Mouse (Mus musculus) left cerebral cortex, adult 9 months (tissue): ENCODE results near the gene Tal1.

ENCODE experiments used
- DNase-seq, 2 experiments: peaks; one replicate each; pipeline ENCODE4 v3.0.0; 2022; ENCODE audit warnings: low spot score in 2 of 2

Tal1 gene

DNA sequence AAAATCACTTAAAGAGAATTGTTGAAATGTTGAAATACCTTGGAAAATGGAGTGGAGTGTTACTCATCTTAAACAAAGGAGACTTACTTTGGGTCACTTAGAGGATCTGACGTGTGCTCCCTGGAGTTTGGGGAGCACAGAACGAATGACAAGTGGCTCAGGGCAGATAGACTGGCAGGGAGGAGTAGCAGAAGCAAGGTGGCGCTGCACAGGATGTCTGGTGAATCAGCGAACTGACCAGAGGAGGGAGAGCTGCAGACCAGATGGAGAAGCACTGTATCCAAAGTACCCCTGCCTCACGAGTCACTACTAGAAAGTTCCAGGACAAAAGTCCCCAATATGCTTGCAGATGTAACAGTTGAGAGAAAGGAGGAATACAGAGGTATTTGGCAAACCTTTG, 57.0 kb downstream of the Tal1 start:
- DNase-seq = no peak

DNA sequence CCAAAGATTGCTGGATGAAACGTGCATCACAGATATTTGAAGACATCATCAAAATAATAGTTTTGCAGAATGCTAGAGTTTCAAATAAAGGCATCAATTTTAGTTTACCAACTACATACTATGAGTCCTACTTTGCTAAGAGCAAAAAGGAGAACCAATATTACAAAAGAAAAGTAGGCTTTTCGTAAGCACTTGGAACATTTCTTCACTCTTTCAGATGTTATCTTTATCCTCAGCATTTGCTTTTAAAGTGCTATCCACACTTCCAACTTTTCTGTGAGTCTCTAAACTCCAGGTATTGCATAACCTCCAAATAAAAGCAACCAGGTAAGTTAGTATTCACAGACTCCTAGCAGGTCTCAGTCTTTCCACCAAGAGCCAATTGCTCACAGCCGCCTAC, 63.4 kb downstream of the Tal1 start:
- DNase-seq = no peak

DNA sequence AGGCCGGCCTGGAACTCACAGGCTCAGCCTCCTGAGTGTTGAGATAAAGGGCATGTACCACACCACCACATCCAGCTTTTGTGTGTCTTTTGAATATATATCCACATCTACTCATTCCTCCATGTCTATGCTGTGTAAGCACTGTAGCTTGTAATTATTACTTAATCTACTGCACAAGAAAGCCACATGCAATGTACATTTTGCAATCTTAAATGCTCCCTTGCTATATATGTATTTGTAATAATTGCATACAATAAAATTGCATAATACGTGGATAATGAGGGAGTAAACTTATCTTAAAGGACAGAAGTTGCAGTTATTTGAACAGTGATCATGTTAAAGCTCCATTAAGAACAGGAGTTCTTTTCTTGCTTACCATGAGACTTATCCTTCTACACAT, 64.9 kb downstream of the Tal1 start:
- DNase-seq = no peak
